Mouse (Mus musculus): ENCODE measurements around the gene Dock11. TPM values are rescaled to one million over a fixed set of nuclear protein-coding genes. Genes with fewer than 3 reads are reported as not detected.

Dock11 gene
- total RNA-seq, 1 experiment from 2014 or later = 5.8 TPM

DNA sequence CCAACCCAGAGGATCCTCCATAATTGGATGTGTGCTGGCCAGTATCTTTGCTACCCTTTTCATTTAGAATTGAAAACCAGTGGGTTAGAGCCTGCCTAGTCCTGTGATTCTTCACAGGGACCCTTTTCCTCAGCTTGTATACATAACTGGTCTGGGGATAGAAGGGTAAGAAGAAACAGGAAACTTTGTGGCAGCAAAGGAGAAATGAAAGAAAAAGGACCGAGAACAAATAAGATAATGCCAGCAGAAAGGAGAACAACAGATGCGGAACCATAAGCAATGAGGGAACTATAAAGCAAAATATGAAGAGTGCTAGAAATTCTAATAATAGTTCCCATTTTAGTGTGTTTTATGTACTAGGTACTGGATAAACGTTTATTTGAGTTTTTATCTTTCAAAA lies 212.7 kb downstream of the Dock11 start:
- no peak for DNase-seq

DNA sequence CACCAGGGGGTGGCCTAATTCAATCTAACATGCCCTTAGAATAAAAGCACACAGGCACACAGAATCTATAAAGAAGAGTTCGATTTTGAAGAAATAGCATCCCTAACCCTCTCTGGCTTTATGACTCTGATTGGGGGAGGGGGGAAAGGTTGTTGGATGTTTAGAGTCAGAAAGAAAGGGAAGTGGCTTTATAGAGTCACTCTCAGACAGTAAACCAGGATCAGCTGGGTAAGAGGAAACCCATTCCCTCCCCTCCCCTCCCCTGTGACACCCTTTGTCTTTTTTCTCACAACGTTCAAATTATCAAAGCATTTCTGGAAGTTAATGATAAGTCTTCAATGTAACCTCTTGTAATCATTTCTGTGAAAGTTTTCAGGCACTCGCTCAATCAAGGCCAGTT lies 220.0 kb downstream of the Dock11 start:
- DNase-seq = no peak

DNA sequence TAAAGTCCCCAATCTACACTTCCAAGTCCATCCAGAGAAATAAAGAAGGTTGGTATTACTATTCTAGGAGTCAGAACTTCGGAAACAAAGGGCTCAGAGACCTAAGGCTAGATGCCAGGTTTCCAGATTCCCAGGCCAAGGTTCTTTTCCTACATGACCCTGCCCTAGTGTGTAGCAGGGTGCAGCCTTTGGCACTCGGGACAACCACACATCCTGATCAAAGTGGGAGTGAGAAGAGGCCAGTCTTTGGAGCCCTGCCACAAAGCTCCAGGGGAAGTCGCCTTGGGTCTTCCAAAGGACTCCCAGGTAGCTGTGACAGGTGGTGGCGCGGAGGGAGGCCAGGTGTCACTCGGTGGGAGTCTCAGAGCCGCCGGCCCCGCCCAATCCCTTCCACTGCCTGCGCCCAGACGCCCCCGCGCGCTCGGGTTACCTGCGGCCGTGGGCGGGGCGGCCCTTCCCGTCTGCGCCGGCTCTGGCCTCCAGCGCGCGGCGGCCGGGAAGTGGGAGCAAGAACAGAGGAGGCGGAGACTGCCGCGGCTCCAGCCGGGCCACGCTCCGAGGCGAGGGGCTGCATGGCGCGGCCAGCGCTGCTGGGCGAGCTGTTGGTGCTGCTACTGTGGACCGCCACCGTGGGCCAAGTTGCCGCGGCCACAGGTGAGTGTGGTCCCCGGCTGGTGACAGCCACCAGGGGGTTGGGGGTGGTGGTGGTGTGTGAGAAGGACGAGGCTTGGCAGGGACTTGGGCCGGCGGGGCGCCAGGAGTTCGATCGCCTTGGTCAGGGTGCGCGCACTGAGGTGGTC lies 223.2 kb downstream of the Dock11 start, which contains the start of gene Il13ra1:
Il13ra1 (plus strand) TSS at position 489 of the 800 bp plus-strand sequence.
- DNase-seq = peak; percentile 37

DNA sequence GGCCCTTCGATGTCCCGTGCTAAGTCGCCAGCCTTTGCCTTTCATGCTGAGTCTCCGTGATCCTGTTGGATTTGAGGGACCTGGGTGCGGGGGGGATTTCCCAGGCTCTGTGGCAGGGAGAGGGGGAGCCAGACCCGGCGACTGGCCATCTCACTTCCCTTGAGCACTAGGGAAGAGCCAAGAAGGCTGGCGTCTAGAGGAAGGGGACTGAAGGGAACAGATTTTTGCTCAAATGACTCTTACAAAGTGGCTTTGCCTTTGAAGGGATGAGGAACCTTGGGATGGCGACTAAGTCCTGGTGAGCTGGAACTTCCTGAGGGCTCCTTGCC lies 223.8 kb downstream of the Dock11 start:
- no peak for DNase-seq

DNA sequence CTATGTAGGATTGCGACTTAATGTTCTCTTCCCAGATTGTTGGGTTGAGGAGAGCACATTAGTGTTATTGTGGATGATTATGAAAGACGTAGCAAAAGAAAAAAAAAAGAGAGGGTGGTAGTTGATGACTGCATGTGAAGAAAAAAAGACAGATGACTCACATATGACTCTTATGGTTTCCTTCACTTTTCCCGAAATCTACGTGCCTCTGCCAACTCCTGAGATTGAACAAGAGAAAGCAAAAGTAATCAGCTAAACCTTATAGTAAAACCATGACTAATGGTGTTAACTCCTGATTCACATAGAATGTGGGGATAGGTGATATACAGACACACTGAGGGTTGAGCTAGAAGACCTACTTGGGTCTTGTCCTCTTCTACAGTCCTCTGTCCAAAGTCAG lies 226.5 kb downstream of the Dock11 start:
- no peak for DNase-seq

Other genes starting within 250 kb of the Dock11 start
- 10.2 and 10.3 TPM in 2 replicates for gene Il13ra1, start 223.3 kb downstream of the Dock11 start, total RNA-seq (2021)